Mouse (Mus musculus): ENCODE measurements around the gene Acap3. TPM values are rescaled to one million over a fixed set of nuclear protein-coding genes. Genes with fewer than 3 reads are reported as not detected.
A peak's percentile ranks its signal among the peaks of the same experiment; 100 is the strongest.

Gene Acap3
- polyA plus RNA-seq, 1 experiment: 14.6 TPM

- H3K36me3 ChIP-seq (ENCODE audit: control insufficient read depth, insufficient read depth, low read length): no peaks in the 10 kb centered on the region
- no peak for DNase-seq
- WGBS: 91% methylated on average over 4 of the region's 4 CpGs
- TF ChIP-seq CTCF (conservative IDR thresholded peaks at IDR 0.05; ENCODE audit: insufficient read depth, insufficient read length, low read depth, low read length) (no peak), POLR2A (IDR thresholded peaks at IDR 0.05; ENCODE audit: low read depth, low read length) (no peak)
- H3K27ac ChIP-seq (ENCODE audit: insufficient read depth, low read depth, low read length): no peak overlapping the region
- H3K27me3 ChIP-seq (replicated peaks; ENCODE audit: control insufficient read depth, insufficient read depth, low read length): no peaks in the 10 kb centered on the region
- no peaks in the 10 kb centered on the region for H3K4me1 ChIP-seq (ENCODE audit: control insufficient read depth, insufficient read depth, low read length)
- H3K4me3 ChIP-seq (ENCODE audit: insufficient read depth, low read depth, low read length): no peak overlapping the region
Measured at GRCm38 (mm10) chr4:155908751-155909150, 17.1 kb downstream of the Acap3 start.

DNA sequence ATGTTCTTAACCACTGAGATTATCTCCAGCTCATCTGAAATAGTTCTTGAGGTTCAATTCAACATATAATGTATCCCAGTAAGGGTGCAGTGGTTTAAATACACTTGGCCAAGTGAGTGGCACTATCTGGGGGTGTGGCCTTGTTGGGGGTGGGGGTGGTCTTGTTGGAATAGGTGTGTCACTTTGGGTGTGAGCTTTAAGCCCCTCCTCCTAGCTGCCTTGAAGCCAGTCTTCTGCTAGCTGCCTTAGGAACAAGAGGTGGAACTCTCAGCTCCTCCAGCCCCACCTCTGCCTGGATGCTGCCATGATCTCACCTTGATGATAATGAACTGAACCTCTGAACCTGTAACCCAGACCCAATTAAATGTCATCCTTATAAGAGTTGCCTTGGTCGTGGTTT, 40.4 kb downstream of the Acap3 start:
- H3K36me3 ChIP-seq (ENCODE audit: control insufficient read depth, insufficient read depth, low read length): no peaks in the 10 kb centered on the region
- 51% methylated on average over 1 of the region's 1 CpGs for WGBS

GRCm38 (mm10) chr4:155943049-155943452, 51.4 kb downstream of the Acap3 start:
- under 1% methylated on average over 17 of the region's 17 CpGs for WGBS

More for the DNA sequence above, 40.4 kb downstream of the Acap3 start:
- no peaks in the 10 kb centered on the region for H3K4me1 ChIP-seq (ENCODE audit: control insufficient read depth, insufficient read depth, low read length)
- no peaks in the 10 kb centered on the region for H3K27me3 ChIP-seq (replicated peaks; ENCODE audit: control insufficient read depth, insufficient read depth, low read length)
- H3K4me3 ChIP-seq (ENCODE audit: insufficient read depth, low read depth, low read length): no peak overlapping the region
- TF ChIP-seq POLR2A (IDR thresholded peaks at IDR 0.05; ENCODE audit: low read depth, low read length) (no peak), CTCF (conservative IDR thresholded peaks at IDR 0.05; ENCODE audit: insufficient read depth, insufficient read length, low read depth, low read length) (no peak)
- no peak for DNase-seq
- H3K27ac ChIP-seq (ENCODE audit: insufficient read depth, low read depth, low read length): no peak overlapping the region

DNA sequence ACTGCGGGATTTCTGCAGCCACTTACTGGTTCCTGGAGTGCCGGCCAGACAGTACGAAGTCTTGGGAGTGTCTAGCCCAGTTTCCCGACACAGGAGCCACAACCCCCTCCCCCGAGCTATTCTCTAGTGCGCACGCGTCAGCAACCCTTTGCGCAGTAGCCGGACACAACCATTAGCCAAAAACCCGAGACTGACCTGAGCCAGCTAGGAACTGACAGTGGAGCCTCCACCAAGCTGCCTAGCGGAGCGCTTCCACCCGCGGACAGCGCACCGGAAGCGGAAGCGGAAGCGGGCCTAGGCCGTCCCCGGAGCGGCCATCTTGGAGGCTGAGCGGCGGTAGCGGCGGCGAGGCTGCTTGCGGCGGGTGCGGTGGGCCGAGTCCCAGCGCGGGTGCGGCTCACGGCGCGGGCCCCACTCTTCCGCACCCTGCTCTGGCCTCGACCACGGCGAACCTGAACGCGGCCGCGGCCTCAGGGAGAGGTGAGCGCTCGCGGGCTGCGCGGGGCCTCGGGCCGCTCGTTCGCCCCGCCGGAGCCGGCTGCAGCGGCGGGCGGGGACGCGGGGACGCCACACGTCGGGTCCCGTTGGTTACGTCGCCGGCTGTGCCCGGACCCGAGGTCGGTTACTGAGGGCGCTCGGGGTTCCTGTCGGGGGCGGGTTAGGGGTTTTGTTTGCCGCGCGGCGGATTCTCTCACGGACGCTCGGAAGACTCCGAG, 52.1 kb downstream of the Acap3 start, which contains the start of gene Ube2j2:
Gene Ube2j2 (plus strand): TSS at position 298 of the 716 bp plus-strand sequence.
- H3K4me1 ChIP-seq (ENCODE audit: control insufficient read depth, insufficient read depth, low read length): peaks cover 10% of the 10 kb centered on the region; the same call in 1 of the 2 replicates
- no peaks in the 10 kb centered on the region for H3K36me3 ChIP-seq (ENCODE audit: control insufficient read depth, insufficient read depth, low read length)
- peak; percentile 98 for DNase-seq
- TF ChIP-seq POLR2A (IDR thresholded peaks at IDR 0.05; ENCODE audit: low read depth, low read length) (peak; percentile 52), CTCF (conservative IDR thresholded peaks at IDR 0.05; ENCODE audit: insufficient read depth, insufficient read length, low read depth, low read length) (0 out of 2 replicates have a peak, but pooled peaks have one; percentile 2)
- H3K27me3 ChIP-seq (replicated peaks; ENCODE audit: control insufficient read depth, insufficient read depth, low read length): no peaks in the 10 kb centered on the region
- H3K27ac ChIP-seq (ENCODE audit: insufficient read depth, low read depth, low read length): peak within 1 kb of the TSS; percentile 67
- H3K4me3 ChIP-seq (ENCODE audit: insufficient read depth, low read depth, low read length): peak within 1 kb of the TSS; percentile 86
- WGBS: under 1% methylated on average over 84 of the region's 85 CpGs

More at GRCm38 (mm10) chr4:155943049-155943452, 51.4 kb downstream of the Acap3 start:
- peaks cover 10% of the 10 kb centered on the region; the same call in 1 of the 2 replicates for H3K4me1 ChIP-seq (ENCODE audit: control insufficient read depth, insufficient read depth, low read length)
- H3K27ac ChIP-seq (ENCODE audit: insufficient read depth, low read depth, low read length): peak overlapping the region; percentile 67
- peak overlapping the region; percentile 86 for H3K4me3 ChIP-seq (ENCODE audit: insufficient read depth, low read depth, low read length)
- H3K36me3 ChIP-seq (ENCODE audit: control insufficient read depth, insufficient read depth, low read length): no peaks in the 10 kb centered on the region
- no peak for DNase-seq
- TF ChIP-seq POLR2A (IDR thresholded peaks at IDR 0.05; ENCODE audit: low read depth, low read length) (no peak), CTCF (conservative IDR thresholded peaks at IDR 0.05; ENCODE audit: insufficient read depth, insufficient read length, low read depth, low read length) (no peak)
- H3K27me3 ChIP-seq (replicated peaks; ENCODE audit: control insufficient read depth, insufficient read depth, low read length): no peaks in the 10 kb centered on the region

- peak overlapping the region; percentile 86 for H3K4me3 ChIP-seq (ENCODE audit: insufficient read depth, low read depth, low read length)
- H3K36me3 ChIP-seq (ENCODE audit: control insufficient read depth, insufficient read depth, low read length): peaks cover under 1% of the 10 kb centered on the region
- DNase-seq: peak; percentile 33
- 0 out of 2 replicates have a peak overlapping the region, but pooled peaks have one; percentile 4 for H3K27ac ChIP-seq (ENCODE audit: insufficient read depth, low read depth, low read length)
- TF ChIP-seq CTCF (conservative IDR thresholded peaks at IDR 0.05; ENCODE audit: insufficient read depth, insufficient read length, low read depth, low read length) (no peak), POLR2A (IDR thresholded peaks at IDR 0.05; ENCODE audit: low read depth, low read length) (no peak)
- under 1% methylated on average over 17 of the region's 17 CpGs for WGBS
- H3K27me3 ChIP-seq (replicated peaks; ENCODE audit: control insufficient read depth, insufficient read depth, low read length): no peaks in the 10 kb centered on the region
- H3K4me1 ChIP-seq (ENCODE audit: control insufficient read depth, insufficient read depth, low read length): peaks cover 10% of the 10 kb centered on the region; the same call in 1 of the 2 replicates
Measured at GRCm38 (mm10) chr4:155944271-155944670, 52.6 kb downstream of the Acap3 start.

GRCm38 (mm10) chr4:155947094-155947493, 55.5 kb downstream of the Acap3 start:
- no peak for TF ChIP-seq POLR2A (IDR thresholded peaks at IDR 0.05; ENCODE audit: low read depth, low read length)
- TF ChIP-seq CTCF (conservative IDR thresholded peaks at IDR 0.05; ENCODE audit: insufficient read depth, insufficient read length, low read depth, low read length): no peak
- no peak for DNase-seq
- no peak overlapping the region for H3K4me3 ChIP-seq (ENCODE audit: insufficient read depth, low read depth, low read length)
- H3K36me3 ChIP-seq (ENCODE audit: control insufficient read depth, insufficient read depth, low read length): peaks cover 8% of the 10 kb centered on the region
- H3K4me1 ChIP-seq (ENCODE audit: control insufficient read depth, insufficient read depth, low read length): peaks cover 10% of the 10 kb centered on the region; the same call in 1 of the 2 replicates
- no peak overlapping the region for H3K27ac ChIP-seq (ENCODE audit: insufficient read depth, low read depth, low read length)
- no peaks in the 10 kb centered on the region for H3K27me3 ChIP-seq (replicated peaks; ENCODE audit: control insufficient read depth, insufficient read depth, low read length)

GRCm38 (mm10) chr4:155955491-155955890, 63.9 kb downstream of the Acap3 start:
- Histone ChIP-seq H3K4me1 (ENCODE audit: control insufficient read depth, insufficient read depth, low read length) (no peaks in the 10 kb centered on the region), H3K27ac (ENCODE audit: insufficient read depth, low read depth, low read length) (no peak overlapping the region), H3K36me3 (ENCODE audit: control insufficient read depth, insufficient read depth, low read length) (peaks cover 8% of the 10 kb centered on the region), H3K4me3 (ENCODE audit: insufficient read depth, low read depth, low read length) (no peak overlapping the region), H3K27me3 (replicated peaks; ENCODE audit: control insufficient read depth, insufficient read depth, low read length) (no peaks in the 10 kb centered on the region)
- TF ChIP-seq CTCF (conservative IDR thresholded peaks at IDR 0.05; ENCODE audit: insufficient read depth, insufficient read length, low read depth, low read length) (no peak), POLR2A (IDR thresholded peaks at IDR 0.05; ENCODE audit: low read depth, low read length) (no peak)
- no peak for DNase-seq
- 91% methylated on average over 6 of the region's 6 CpGs for WGBS

Other genes with a start within 250 kb of the Acap3 start
- gene Gm10563, start 246.4 kb upstream of the Acap3 start, polyA plus RNA-seq (2012; rRNA removed): not detected in 2 replicates
- 22.4 and 28.0 TPM in 2 replicates for gene Mmp23, start 238.4 kb upstream of the Acap3 start, polyA plus RNA-seq (2012; rRNA removed)
- gene Mib2, start 222.6 kb upstream of the Acap3 start, polyA plus RNA-seq (2012; rRNA removed): 57.7 and 72.6 TPM in 2 replicates
- gene Fndc10, start 197.5 kb upstream of the Acap3 start, polyA plus RNA-seq (2012; rRNA removed): 9.8 and 10.6 TPM in 2 replicates
- 81.9 and 101 TPM in 2 replicates for gene Ssu72, start 187.0 kb upstream of the Acap3 start, polyA plus RNA-seq (2012; rRNA removed)
- gene Tmem240, start 157.0 kb upstream of the Acap3 start, polyA plus RNA-seq (2012; rRNA removed): 0.67 TPM in 2 replicates
- gene Atad3a, start 130.7 kb upstream of the Acap3 start, polyA plus RNA-seq (2012; rRNA removed): 130 and 145 TPM in 2 replicates
- gene Vwa1, start 117.1 kb upstream of the Acap3 start, polyA plus RNA-seq (2012; rRNA removed): 21.8 and 27.2 TPM in 2 replicates
- gene Tmem88b, start 105.9 kb upstream of the Acap3 start, polyA plus RNA-seq (2012; rRNA removed): 1.8 and 2.4 TPM in 2 replicates
- 2.8 and 3.2 TPM in 2 replicates for gene Ankrd65, start 101.4 kb upstream of the Acap3 start, polyA plus RNA-seq (2012; rRNA removed)
- 83.1 and 91.1 TPM in 2 replicates for gene Mrpl20, start 88.9 kb upstream of the Acap3 start, polyA plus RNA-seq (2012; rRNA removed)
- gene Ccnl2, start 79.3 kb upstream of the Acap3 start, polyA plus RNA-seq (2012; rRNA removed): 54.1 and 56.8 TPM in 2 replicates
- gene Aurkaip1, start 60.5 kb upstream of the Acap3 start, polyA plus RNA-seq (2012; rRNA removed): 164 and 195 TPM in 2 replicates
- gene Mxra8, start 52.1 kb upstream of the Acap3 start, polyA plus RNA-seq (2012; rRNA removed): 98.0 and 115 TPM in 2 replicates
- gene Dvl1, start 44.4 kb upstream of the Acap3 start, polyA plus RNA-seq (2012; rRNA removed): 123 and 174 TPM in 2 replicates
- 0.64 and 0.72 TPM in 2 replicates for gene Tas1r3, start 28.5 kb upstream of the Acap3 start, polyA plus RNA-seq (2012; rRNA removed)
- gene Cptp, start 22.4 kb upstream of the Acap3 start, polyA plus RNA-seq (2012; rRNA removed): 46.2 and 53.1 TPM in 2 replicates
- gene Ints11, start 22.3 kb upstream of the Acap3 start, polyA plus RNA-seq (2012; rRNA removed): 26.0 and 28.9 TPM in 2 replicates
- 27.3 and 34.1 TPM in 2 replicates for gene Pusl1, start within 50 bp of the Acap3 start, polyA plus RNA-seq (2012; rRNA removed)
- 47.3 and 48.0 TPM in 2 replicates for gene Ube2j2, start 52.0 kb downstream of the Acap3 start, polyA plus RNA-seq (2012; rRNA removed)
- 104 and 107 TPM in 2 replicates for gene C1qtnf12, start 70.5 kb downstream of the Acap3 start, polyA plus RNA-seq (2012; rRNA removed)
- gene B3galt6, start 100.8 kb downstream of the Acap3 start, polyA plus RNA-seq (2012; rRNA removed): 4.5 and 5.0 TPM in 2 replicates
- gene Sdf4, start 101.0 kb downstream of the Acap3 start, polyA plus RNA-seq (2012; rRNA removed): 55.1 and 60.4 TPM in 2 replicates
- 1.6 and 3.8 TPM in 2 replicates for gene Tnfrsf4, start 122.0 kb downstream of the Acap3 start, polyA plus RNA-seq (2012; rRNA removed)
- 0.95 and 4.0 TPM in 2 replicates for gene Tnfrsf18, start 134.3 kb downstream of the Acap3 start, polyA plus RNA-seq (2012; rRNA removed)
- gene Ttll10, start 167.6 kb downstream of the Acap3 start, polyA plus RNA-seq (2012; rRNA removed): 20.7 and 27.5 TPM in 2 replicates
- gene 9430015G10Rik, start 218.2 kb downstream of the Acap3 start, polyA plus RNA-seq (2012; rRNA removed): 8.7 and 11.7 TPM in 2 replicates
- gene Rnf223, start 238.7 kb downstream of the Acap3 start, polyA plus RNA-seq (2012; rRNA removed): 0.15 and 0.31 TPM in 2 replicates